Comparison of ENCODE assay signal across 17 mouse cellular contexts in the genomic region with DNA sequence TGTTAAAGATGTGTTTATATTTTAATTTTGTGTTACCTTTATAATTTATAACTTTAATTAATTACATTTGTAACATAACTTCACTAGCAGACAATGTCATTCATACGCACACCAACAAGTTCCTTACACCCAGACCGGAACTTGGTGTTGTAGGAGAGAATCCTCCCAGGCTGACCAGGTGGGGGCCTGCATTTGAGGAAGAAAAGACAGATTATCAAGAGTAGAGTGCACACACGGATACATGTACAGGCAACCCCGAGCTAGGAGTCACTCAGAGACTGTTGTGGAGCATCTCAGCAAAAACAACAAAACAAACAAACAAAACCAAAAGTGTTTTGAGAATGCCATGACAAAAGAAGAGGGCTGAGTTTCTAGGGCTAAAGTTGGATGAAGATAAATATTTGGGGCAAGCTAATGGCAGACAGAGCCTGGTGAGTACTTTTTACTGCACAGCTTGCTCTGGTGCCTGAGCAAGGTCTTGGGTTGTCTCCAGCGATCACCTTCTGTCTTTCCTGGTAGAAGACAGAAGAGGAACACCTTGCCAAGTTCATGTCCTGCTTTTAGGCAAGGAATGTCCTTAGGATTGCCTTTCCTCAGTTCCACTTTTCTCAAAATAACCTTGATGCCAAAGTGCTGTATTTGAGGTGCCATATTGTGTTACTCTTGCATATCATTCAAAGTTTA.
"Had no signal": no experiment of that assay in that cellular context is flagged by ENCODE, and none has a peak within 500 bp of the region (broad histone marks: within the 10 kb centered on the region; RNA-seq: fewer than 3 reads in every experiment).

No protein-coding gene starts in this region.

- H3K4me1 ChIP-seq: neural tube, embryonic 15.5 days had no signal

- H3K9me3 ChIP-seq: limb, embryonic 13.5 days; midbrain, embryonic 10.5 days; neural tube, embryonic 15.5 days had no signal

- H3K27ac ChIP-seq: layer of hippocampus, adult 2 months; limb, embryonic 13.5 days; liver, embryonic 14.5 days; midbrain, embryonic 10.5 days; neural tube, embryonic 15.5 days had no signal

- ATAC-seq: lung, postnatal 0 days had no signal

- H3K36me3 ChIP-seq: limb, embryonic 13.5 days; midbrain, embryonic 10.5 days; neural tube, embryonic 15.5 days had no signal

- H3K4me3 ChIP-seq: layer of hippocampus, adult 2 months; limb, embryonic 13.5 days; midbrain, embryonic 10.5 days; myocyte; neural tube, embryonic 15.5 days had no signal

- DNase-seq: kidney, postnatal 10 days; kidney, postnatal 4 days; left cerebral cortex, postnatal 4 days; lung, adult 2 months; lung, postnatal 36 days; midbrain, embryonic 14.5 days; right cerebral cortex, postnatal 4 days; spleen, adult 18-20 months; thymus, adult 2 months; thymus, postnatal 36 days had no signal

- H3K9ac ChIP-seq: limb, embryonic 13.5 days; liver, embryonic 14.5 days; neural tube, embryonic 15.5 days had no signal

- H3K4me2 ChIP-seq: limb, embryonic 13.5 days; neural tube, embryonic 15.5 days had no signal

- H3K27me3 ChIP-seq: limb, embryonic 13.5 days; neural tube, embryonic 15.5 days had no signal
